Mouse (Mus musculus): ENCODE results near the gene Exoc6b.

GRCm38 (mm10) chr6:84593693-84594092 is 475.6 kb downstream of the Exoc6b start, which contains the start of gene Cyp26b1:
- TF ChIP-seq CTCF (IDR thresholded peaks at IDR 0.05; ENCODE audit: low read depth) (no peak), EP300 (IDR thresholded peaks at IDR 0.05; ENCODE audit: low read depth) (no peak)
